In genomic region chr5:119836618-119837305, GRCm38 (mm10) we compare ENCODE assay signal across 12 mouse cellular contexts. TPM values are rescaled to one million over a fixed set of nuclear protein-coding genes. Genes with fewer than 3 reads are reported as not detected.
DNase-seq lines count a peak whose midpoint lies in the region; ATAC-seq and TF ChIP-seq lines count a peak whose summit lies in the region.
"Had no signal": no experiment of that assay in that cellular context is flagged by ENCODE, and none has a peak within 500 bp of the region (broad histone marks: within the 10 kb centered on the region; RNA-seq: fewer than 3 reads in every experiment).

No protein-coding gene starts in this region.

- H3K4me3 ChIP-seq in liver, embryonic 12.5 days, result no peak overlapping the region
- no peak overlapping the region for H3K4me3 ChIP-seq in liver, postnatal 0 days (ENCODE audit: low read depth, low read length)
- no peak overlapping the region for H3K4me3 ChIP-seq in embryonic facial prominence, embryonic 13.5 days
- H3K4me3 ChIP-seq: intestine, embryonic 15.5 days; layer of hippocampus, adult 2 months had no signal

- H3K27me3 ChIP-seq in liver, embryonic 12.5 days (replicated peaks), result peaks cover 100% of the 10 kb centered on the region
- peaks cover 98% of the 10 kb centered on the region for H3K27me3 ChIP-seq in liver, postnatal 0 days (ENCODE audit: insufficient read depth, low read length)
- peaks cover 99% of the 10 kb centered on the region for H3K27me3 ChIP-seq in embryonic facial prominence, embryonic 13.5 days

- ATAC-seq in liver, embryonic 12.5 days, result no peak
- no peak for ATAC-seq in liver, postnatal 0 days
- ATAC-seq in embryonic facial prominence, embryonic 13.5 days (ENCODE audit: insufficient number of reproducible peaks, insufficient read depth, low FRiP score, low TSS enrichment, low read depth), result no peak
- no peak for ATAC-seq in erythroblast, adult 5-6 weeks (replicated peaks; ENCODE audit: low FRiP score, poor library complexity, severe bottlenecking)
- ATAC-seq in megakaryocyte-erythroid progenitor cell, adult 5-6 weeks (replicated peaks; ENCODE audit: low FRiP score, low TSS enrichment, poor library complexity, severe bottlenecking), result no peak
- ATAC-seq: intestine, embryonic 15.5 days had no signal

- peaks cover 6% of the 10 kb centered on the region; the same call in 1 of the 2 replicates for H3K4me1 ChIP-seq in liver, embryonic 12.5 days
- H3K4me1 ChIP-seq in liver, postnatal 0 days (ENCODE audit: insufficient read depth), result no peaks in the 10 kb centered on the region; the same call in 1 of the 2 replicates
- H3K4me1 ChIP-seq in embryonic facial prominence, embryonic 13.5 days, result peaks cover 29% of the 10 kb centered on the region

- H3K9ac ChIP-seq in liver, embryonic 12.5 days, result no peak overlapping the region
- H3K9ac ChIP-seq in liver, postnatal 0 days (replicated peaks), result no peak overlapping the region
- H3K9ac ChIP-seq in embryonic facial prominence, embryonic 13.5 days, result no peak overlapping the region
- H3K9ac ChIP-seq: intestine, embryonic 15.5 days had no signal

- intact Hi-C loops in heart, postnatal 10 days (cut with DNase I), result no loop called here

- TF ChIP-seq EP300 in liver, postnatal 0 days (IDR thresholded peaks at IDR 0.05; ENCODE audit: low read depth), result no peak

- H3K4me2 ChIP-seq in liver, embryonic 12.5 days, result 0 out of 2 replicates have a peak overlapping the region, but pooled peaks have one; percentile 10
- no peak overlapping the region for H3K4me2 ChIP-seq in liver, postnatal 0 days (ENCODE audit: low read depth, low read length)
- H3K4me2 ChIP-seq in embryonic facial prominence, embryonic 13.5 days, result peak overlapping the region; percentile 14; the same call in 1 of the 2 replicates
- H3K4me2 ChIP-seq: intestine, embryonic 15.5 days had no signal

- TF ChIP-seq CTCF in liver, postnatal 0 days (IDR thresholded peaks at IDR 0.05; ENCODE audit: low read depth), result no peak

- H3K27ac ChIP-seq in liver, embryonic 12.5 days, result no peak overlapping the region
- no peak overlapping the region for H3K27ac ChIP-seq in liver, postnatal 0 days (ENCODE audit: low read depth)
- H3K27ac ChIP-seq in embryonic facial prominence, embryonic 13.5 days, result no peak overlapping the region
- H3K27ac ChIP-seq: intestine, embryonic 15.5 days; layer of hippocampus, adult 2 months had no signal

- no peaks in the 10 kb centered on the region for H3K36me3 ChIP-seq in liver, embryonic 12.5 days
- no peaks in the 10 kb centered on the region for H3K36me3 ChIP-seq in liver, postnatal 0 days (replicated peaks; ENCODE audit: insufficient read depth, low read length)
- H3K36me3 ChIP-seq in embryonic facial prominence, embryonic 13.5 days, result no peaks in the 10 kb centered on the region
- H3K36me3 ChIP-seq: intestine, embryonic 15.5 days had no signal

- DNase-seq in liver, postnatal 0 days, result no peak
- DNase-seq in R1 (ENCODE audit: low read depth, low spot score), result peak; percentile 18
- DNase-seq in heart, postnatal 10 days, result peak; percentile 60 to 63
- DNase-seq in right cerebral cortex, adult 2 months (ENCODE audit: low spot score in 2 of 2), result no peak
- DNase-seq: cerebellum, postnatal 25 days had no signal

- WGBS in liver, embryonic 12.5 days (ENCODE audit: insufficient replicate concordance), result 2% methylated on average over 28 of the region's 28 CpGs
- WGBS in liver, postnatal 0 days (ENCODE audit: insufficient replicate concordance), result 3% methylated on average over 28 of the region's 28 CpGs
- 2% methylated on average over 28 of the region's 28 CpGs for WGBS in embryonic facial prominence, embryonic 13.5 days

- H3K9me3 ChIP-seq in liver, embryonic 12.5 days (replicated peaks), result no peaks in the 10 kb centered on the region
- H3K9me3 ChIP-seq in liver, postnatal 0 days (ENCODE audit: low read length), result no peaks in the 10 kb centered on the region
- no peaks in the 10 kb centered on the region for H3K9me3 ChIP-seq in embryonic facial prominence, embryonic 13.5 days
- H3K9me3 ChIP-seq: intestine, embryonic 15.5 days had no signal

RNA-seq across cellular contexts. Expression of gene Tbx5, which starts 4.3 kb away (rescaled TPM):
- 0.27 and 0.83 TPM in 2 replicates for polyA plus RNA-seq in liver, embryonic 12.5 days (2016; fragmentation: Nextera tagmentation; extraction: Ambion mirVana)
- not detected in 2 replicates for polyA plus RNA-seq in liver, postnatal 0 days (2015; fragmentation: Nextera tagmentation; extraction: Ambion mirVana)
- polyA plus RNA-seq in embryonic facial prominence, embryonic 13.5 days (2015; fragmentation: Nextera tagmentation; extraction: Ambion mirVana), result 0.48 and 1.4 TPM in 2 replicates
- total RNA-seq in heart, postnatal 10 days (2021), result 10 to 100 TPM; 28.0 to 32.2 TPM
- total RNA-seq in erythroblast, adult 5-6 weeks (2015; ENCODE audit: low replicate concordance), result not detected in 2 replicates
- total RNA-seq in erythroblast, adult 5-6 weeks (2017; ENCODE audit: low replicate concordance), result 0.17 TPM in 1 of 2 replicates, not detected in the other
- not detected in 2 replicates for total RNA-seq in megakaryocyte-erythroid progenitor cell, adult 5-6 weeks (2014; fragmentation: Nextera tagmentation)
- total RNA-seq in megakaryocyte-erythroid progenitor cell, adult 5-6 weeks (2017), result not detected in 2 replicates
- total RNA-seq: layer of hippocampus, adult 2 months; liver, adult 2 months had no signal
- polyA plus RNA-seq: liver, adult 2 months had no signal

Comparison
In these comparisons a context has a peak if more than half of its experiments do, and no peak if none do; other contexts are left out.
1. DNase-seq: peak in R1 (single experiment) and heart, postnatal 10 days (2 of 2); none in liver, postnatal 0 days (single experiment) and right cerebral cortex, adult 2 months (0 of 2).
2. RNA of gene Tbx5, which starts 4.3 kb away (total RNA-seq): 28.0 to 32.2 TPM in heart, postnatal 10 days; 0.17 TPM in erythroblast, adult 5-6 weeks and not detected in megakaryocyte-erythroid progenitor cell, adult 5-6 weeks; every median in the first group is over 10 times any median in the second.